Mouse (Mus musculus): ENCODE results near the gene Mup6.
"Not testable (repeated sequence)": the region's sequence is repeated elsewhere in the genome, so short reads cannot be mapped to it uniquely, and the experiment has no call there.

Mup6 gene

GRCm38 (mm10) chr4:59963405-59964344 lies at the start of gene Mup6:
Gene Mup6, plus strand, starts transcription at chr4:59964294.
- DNase-seq (ENCODE audit: extremely low spot score, low spot score): no peak

GRCm38 (mm10) chr4:59914608-59915403 lies 49.3 kb upstream of the Mup6 start, which contains the start of gene Slc46a2:
Gene Slc46a2, minus strand, starts transcription at chr4:59915056.
- DNase-seq (ENCODE audit: extremely low spot score, low spot score): no peak

- DNase-seq (ENCODE audit: extremely low spot score, low spot score): no peak
These were observed 46.1 kb upstream of the Mup6 start for GRCm38 (mm10) chr4:59917966-59918365.

GRCm38 (mm10) chr4:59925082-59925481 lies 39.0 kb upstream of the Mup6 start:
- no peak for DNase-seq (ENCODE audit: extremely low spot score, low spot score)

GRCm38 (mm10) chr4:59927666-59928065 lies 36.4 kb upstream of the Mup6 start:
- DNase-seq (ENCODE audit: extremely low spot score, low spot score): no peak

GRCm38 (mm10) chr4:59928347-59928746 lies 35.7 kb upstream of the Mup6 start:
- DNase-seq (ENCODE audit: extremely low spot score, low spot score): peak; percentile 45

- DNase-seq (ENCODE audit: extremely low spot score, low spot score): peak; percentile 20
These were observed 31.4 kb upstream of the Mup6 start for GRCm38 (mm10) chr4:59932505-59933281.

GRCm38 (mm10) chr4:59937543-59937942 lies 26.6 kb upstream of the Mup6 start:
- DNase-seq (ENCODE audit: extremely low spot score, low spot score): no peak

- no peak for DNase-seq (ENCODE audit: extremely low spot score, low spot score)
These were observed 3.5 kb upstream of the Mup6 start, which contains the start of gene Mup4 for GRCm38 (mm10) chr4:59960610-59961009. Gene Mup4, minus strand, starts transcription at chr4:59960710.

- DNase-seq (ENCODE audit: extremely low spot score, low spot score): not testable (repeated sequence)
These were observed 33.8 kb downstream of the Mup6 start for GRCm38 (mm10) chr4:59997894-59998293.

- DNase-seq (ENCODE audit: extremely low spot score, low spot score): not testable (repeated sequence)
These were observed 56.0 kb downstream of the Mup6 start for GRCm38 (mm10) chr4:60020141-60020540.

- not testable (repeated sequence) for DNase-seq (ENCODE audit: extremely low spot score, low spot score)
These were observed 65.4 kb downstream of the Mup6 start for GRCm38 (mm10) chr4:60029334-60030111.

Data from neural tube, embryonic 10.5 days (tissue).